Mouse (Mus musculus) heart, embryonic 12.5 days (tissue): Measurements from ENCODE around the gene Pacs1. TPM values are rescaled to one million over a fixed set of nuclear protein-coding genes. Genes with fewer than 3 reads are reported as not detected.
"Not testable (repeated sequence)": the region's sequence is repeated elsewhere in the genome, so short reads cannot be mapped to it uniquely, and the experiment has no call there.

ENCODE experiments used
- ATAC-seq: fragments of 200-750 bp; cut with Nextera tagmentation; 2 replicates; pipeline ENCODE4 v1.8.0; 2017; ENCODE audit warnings: moderate TSS enrichment, moderate library complexity; ENCODE audit not compliant: insufficient number of reproducible peaks, low FRiP score
- H3K27ac ChIP-seq: fragments of 300-500 bp; sonication (generic); 2 replicates; pipeline ENCODE4 v1.5.1; 2016; ENCODE audit warnings: mild to moderate bottlenecking, moderate library complexity; ENCODE audit not compliant: poor library complexity, severe bottlenecking
- H3K27me3 ChIP-seq: fragments of 300-500 bp; sonication (generic); replicated peaks from 2 replicates; pipeline ENCODE4 v1.6.1; 2016; ENCODE audit warnings: mild to moderate bottlenecking, moderate library complexity
- H3K36me3 ChIP-seq: fragments of 300-500 bp; sonication (generic); 2 replicates; pipeline ENCODE4 v1.6.1; 2016; ENCODE audit warnings: mild to moderate bottlenecking, moderate library complexity
- H3K4me1 ChIP-seq: fragments of 300-500 bp; sonication (generic); replicated peaks from 2 replicates; pipeline ENCODE4 v1.6.1; 2016; ENCODE audit warnings: mild to moderate bottlenecking
- H3K4me2 ChIP-seq: fragments of 300-500 bp; sonication (generic); 2 replicates; pipeline ENCODE4 v1.6.1; 2016; ENCODE audit warnings: mild to moderate bottlenecking, moderate library complexity
- H3K4me3 ChIP-seq: fragments of 300-500 bp; sonication (generic); 2 replicates; pipeline ENCODE4 v1.5.1; 2016; ENCODE audit warnings: mild to moderate bottlenecking
- H3K9ac ChIP-seq: fragments of 300-500 bp; sonication (generic); 2 replicates; pipeline ENCODE4 v1.6.1; 2016; ENCODE audit warnings: mild to moderate bottlenecking, moderate library complexity
- H3K9me3 ChIP-seq: fragments of 300-500 bp; sonication (generic); replicated peaks from 2 replicates; pipeline ENCODE4 v1.6.1; 2016; ENCODE audit warnings: mild to moderate bottlenecking, moderate library complexity
- WGBS: fragments of 180-500 bp; shearing (Covaris S2); methylation state at CpG from one replicate; pipeline ENCODE4 v1.1.7; 2016; 5-methylcytosine and 5-hydroxymethylcytosine counted together
- polyA plus RNA-seq: library from polyadenylated mRNA; unstranded; fragments of >200 nt; fragmentation: Nextera tagmentation; extraction: Ambion mirVana; gene quantifications from 2 replicates; pipeline ENCODE4 v1.2.1, GENCODE M21; 2016

Pacs1 gene
- polyA plus RNA-seq, 1 experiment from 2014 or later, result 28.4 TPM

- H3K27me3 ChIP-seq, H3K4me3 ChIP-seq: not testable (repeated sequence)
- WGBS, result 89% methylated on average over 4 of the region's 4 CpGs
These were observed 72.3 kb downstream of the Pacs1 start for GRCm38 (mm10) chr19:5200617-5201016.

GRCm38 (mm10) chr19:5198553-5198952, 74.4 kb downstream of the Pacs1 start:
- H3K4me2 ChIP-seq, result no peak overlapping the region
- no peak overlapping the region for H3K27ac ChIP-seq
- no peak for ATAC-seq
- H3K4me3 ChIP-seq, result no peak overlapping the region
- no peak overlapping the region for H3K9ac ChIP-seq
- H3K36me3 ChIP-seq, result no peaks in the 10 kb centered on the region
- WGBS, result 53% methylated on average over 3 of the region's 3 CpGs
- H3K4me1 ChIP-seq, result peaks cover 8% of the 10 kb centered on the region
- no peaks in the 10 kb centered on the region for H3K27me3 ChIP-seq
- no peaks in the 10 kb centered on the region for H3K9me3 ChIP-seq

More at GRCm38 (mm10) chr19:5200617-5201016, 72.3 kb downstream of the Pacs1 start:
- H3K9ac ChIP-seq, H3K27ac ChIP-seq, ATAC-seq, H3K4me1 ChIP-seq, H3K4me2 ChIP-seq, H3K9me3 ChIP-seq, H3K36me3 ChIP-seq: not testable (repeated sequence)

GRCm38 (mm10) chr19:5195417-5196035, 77.4 kb downstream of the Pacs1 start:
- H3K4me1 ChIP-seq, result peaks cover 20% of the 10 kb centered on the region
- no peaks in the 10 kb centered on the region for H3K27me3 ChIP-seq
- H3K4me3 ChIP-seq, result no peak overlapping the region
- H3K9ac ChIP-seq, result no peak overlapping the region
- H3K4me2 ChIP-seq, result no peak overlapping the region
- no peaks in the 10 kb centered on the region for H3K36me3 ChIP-seq
- H3K9me3 ChIP-seq, result no peaks in the 10 kb centered on the region
- no peak for ATAC-seq
- WGBS, result 53% methylated on average over 7 of the region's 7 CpGs
- H3K27ac ChIP-seq, result no peak overlapping the region

GRCm38 (mm10) chr19:5192397-5192796, 80.5 kb downstream of the Pacs1 start:
- no peak overlapping the region for H3K27ac ChIP-seq
- no peak for ATAC-seq
- no peak overlapping the region for H3K9ac ChIP-seq
- no peak overlapping the region for H3K4me2 ChIP-seq
- H3K36me3 ChIP-seq, result no peaks in the 10 kb centered on the region
- H3K4me1 ChIP-seq, result peaks cover 13% of the 10 kb centered on the region
- H3K4me3 ChIP-seq, result no peak overlapping the region
- H3K27me3 ChIP-seq, result no peaks in the 10 kb centered on the region
- no peaks in the 10 kb centered on the region for H3K9me3 ChIP-seq

- peaks cover 7% of the 10 kb centered on the region for H3K36me3 ChIP-seq
- H3K9ac ChIP-seq, result no peak overlapping the region
- peaks cover 10% of the 10 kb centered on the region for H3K9me3 ChIP-seq
- H3K4me3 ChIP-seq, result no peak overlapping the region
- no peak overlapping the region for H3K4me2 ChIP-seq
- WGBS, result 75% methylated on average over 2 of the region's 2 CpGs
- ATAC-seq, result no peak
- H3K4me1 ChIP-seq, result peaks cover 14% of the 10 kb centered on the region
- no peak overlapping the region for H3K27ac ChIP-seq
- no peaks in the 10 kb centered on the region for H3K27me3 ChIP-seq
These were observed 85.5 kb downstream of the Pacs1 start for GRCm38 (mm10) chr19:5187439-5187838.

GRCm38 (mm10) chr19:5181926-5182325, 91.0 kb downstream of the Pacs1 start:
- Histone ChIP-seq H3K9me3 (peaks cover 10% of the 10 kb centered on the region), H3K36me3 (peaks cover 7% of the 10 kb centered on the region), H3K27me3 (no peaks in the 10 kb centered on the region), H3K4me3 (no peak overlapping the region), H3K4me2 (no peak overlapping the region), H3K4me1 (peaks cover 16% of the 10 kb centered on the region), H3K9ac (no peak overlapping the region), H3K27ac (no peak overlapping the region)
- 73% methylated on average over 2 of the region's 2 CpGs for WGBS
- ATAC-seq, result no peak

- 74% methylated on average over 5 of the region's 5 CpGs for WGBS
- Histone ChIP-seq H3K9me3 (0 out of 2 replicates have a peak, but pooled peaks cover under 1% of the 10 kb centered on the region), H3K9ac (no peak overlapping the region), H3K27me3 (no peaks in the 10 kb centered on the region), H3K4me1 (peaks cover 24% of the 10 kb centered on the region), H3K36me3 (no peaks in the 10 kb centered on the region; the same call in 1 of the 2 replicates), H3K4me2 (no peak overlapping the region), H3K27ac (no peak overlapping the region), H3K4me3 (no peak overlapping the region)
- ATAC-seq, result no peak
These were observed 94.3 kb downstream of the Pacs1 start for GRCm38 (mm10) chr19:5178631-5179030.

- H3K4me3 ChIP-seq, result no peak overlapping the region
- H3K9ac ChIP-seq, result no peak overlapping the region
- H3K27ac ChIP-seq, result no peak overlapping the region
- H3K4me2 ChIP-seq, result no peak overlapping the region
- ATAC-seq, result no peak
- no peaks in the 10 kb centered on the region for H3K9me3 ChIP-seq
- WGBS, result 30% methylated on average over 1 of the region's 1 CpGs
- H3K27me3 ChIP-seq, result no peaks in the 10 kb centered on the region
- peaks cover 12% of the 10 kb centered on the region for H3K4me1 ChIP-seq
- peaks cover 9% of the 10 kb centered on the region for H3K36me3 ChIP-seq
These were observed 102.5 kb downstream of the Pacs1 start for GRCm38 (mm10) chr19:5170430-5170829.

GRCm38 (mm10) chr19:5167477-5167876, 105.4 kb downstream of the Pacs1 start:
- Histone ChIP-seq H3K27me3 (no peaks in the 10 kb centered on the region), H3K4me3 (no peak overlapping the region), H3K36me3 (peaks cover 16% of the 10 kb centered on the region), H3K27ac (no peak overlapping the region), H3K4me2 (no peak overlapping the region), H3K9me3 (no peaks in the 10 kb centered on the region), H3K9ac (no peak overlapping the region), H3K4me1 (peaks cover 12% of the 10 kb centered on the region)
- 83% methylated on average over 4 of the region's 4 CpGs for WGBS
- no peak for ATAC-seq

- no peaks in the 10 kb centered on the region for H3K27me3 ChIP-seq
- H3K9ac ChIP-seq, result no peak overlapping the region
- H3K36me3 ChIP-seq, result peaks cover 24% of the 10 kb centered on the region
- ATAC-seq, result no peak
- H3K4me2 ChIP-seq, result no peak overlapping the region
- no peaks in the 10 kb centered on the region for H3K9me3 ChIP-seq
- peaks cover 4% of the 10 kb centered on the region; the same call in 1 of the 2 replicates for H3K4me1 ChIP-seq
- H3K27ac ChIP-seq, result no peak overlapping the region
- no peak overlapping the region for H3K4me3 ChIP-seq
- WGBS, result 65% methylated on average over 2 of the region's 2 CpGs
These were observed 108.5 kb downstream of the Pacs1 start for GRCm38 (mm10) chr19:5164380-5164779.

GRCm38 (mm10) chr19:5161913-5162312, 111.0 kb downstream of the Pacs1 start:
- Histone ChIP-seq H3K4me3 (no peak overlapping the region), H3K4me2 (no peak overlapping the region), H3K4me1 (no peaks in the 10 kb centered on the region), H3K9ac (no peak overlapping the region), H3K27me3 (no peaks in the 10 kb centered on the region), H3K9me3 (no peaks in the 10 kb centered on the region), H3K27ac (no peak overlapping the region), H3K36me3 (peaks cover 27% of the 10 kb centered on the region)
- WGBS, result 81% methylated on average over 3 of the region's 3 CpGs
- ATAC-seq, result no peak

GRCm38 (mm10) chr19:5152261-5152660, 120.7 kb downstream of the Pacs1 start:
- H3K27me3 ChIP-seq, result no peaks in the 10 kb centered on the region
- ATAC-seq, result no peak
- H3K36me3 ChIP-seq, result peaks cover 46% of the 10 kb centered on the region
- 85% methylated on average over 6 of the region's 6 CpGs for WGBS
- H3K9me3 ChIP-seq, result no peaks in the 10 kb centered on the region
- H3K4me2 ChIP-seq, result no peak overlapping the region
- no peaks in the 10 kb centered on the region for H3K4me1 ChIP-seq
- no peak overlapping the region for H3K9ac ChIP-seq
- H3K27ac ChIP-seq, result no peak overlapping the region
- H3K4me3 ChIP-seq, result no peak overlapping the region
